Mouse (Mus musculus) bone marrow macrophage, adult 2 months (primary cell): ENCODE data around the gene Cpm.

Source experiments
- CTCF ChIP-seq: IDR thresholded peaks from 2 replicates; pipeline ENCODE4 v1.5.1; 2012; ENCODE audit warnings: low read depth, mild to moderate bottlenecking, low read length, moderate library complexity
- POLR2A ChIP-seq: IDR thresholded peaks from 2 replicates; pipeline ENCODE4 v1.6.1; 2012; ENCODE audit warnings: mild to moderate bottlenecking, low read depth, low read length, borderline replicate concordance

GRCm38 (mm10) chr10:117683734-117684037 lies 54.4 kb downstream of the Cpm start:
- no peak for TF ChIP-seq CTCF
- no peak for TF ChIP-seq POLR2A
